Mouse (Mus musculus) limb, embryonic 12.5 days (tissue): Measurements from ENCODE around the gene Capg. TPM values are rescaled to one million over a fixed set of nuclear protein-coding genes. Genes with fewer than 3 reads are reported as not detected.

Experiments
- ATAC-seq: fragments of 200-750 bp; cut with Nextera tagmentation; 2 replicates; pipeline ENCODE4 v1.8.0; 2017; ENCODE audit warnings: low read depth, moderate TSS enrichment; ENCODE audit not compliant: insufficient number of reproducible peaks, insufficient read depth, low FRiP score, low TSS enrichment
- H3K27ac ChIP-seq: fragments of 300-500 bp; sonication (generic); 2 replicates; pipeline ENCODE4 v1.5.1; 2016; ENCODE audit warnings: mild to moderate bottlenecking, moderate library complexity
- H3K27me3 ChIP-seq: fragments of 300-500 bp; sonication (generic); 2 replicates; pipeline ENCODE4 v1.6.1; 2016; ENCODE audit warnings: mild to moderate bottlenecking, moderate library complexity
- H3K36me3 ChIP-seq: fragments of 300-500 bp; sonication (generic); 2 replicates; pipeline ENCODE4 v1.6.1; 2016; ENCODE audit warnings: mild to moderate bottlenecking, moderate library complexity
- H3K4me1 ChIP-seq: fragments of 300-500 bp; sonication (generic); replicated peaks from 2 replicates; pipeline ENCODE4 v1.6.1; 2016
- H3K4me2 ChIP-seq: fragments of 300-500 bp; sonication (generic); 2 replicates; pipeline ENCODE4 v1.6.1; 2016; ENCODE audit warnings: mild to moderate bottlenecking, moderate library complexity
- H3K4me3 ChIP-seq: fragments of 300-500 bp; sonication (generic); replicated peaks from 2 replicates; pipeline ENCODE4 v1.5.1; 2016; ENCODE audit warnings: mild to moderate bottlenecking
- H3K9ac ChIP-seq: fragments of 300-500 bp; sonication (generic); replicated peaks from 2 replicates; pipeline ENCODE4 v1.6.1; 2016; ENCODE audit warnings: mild to moderate bottlenecking, moderate library complexity
- H3K9me3 ChIP-seq: fragments of 300-500 bp; sonication (generic); 2 replicates; pipeline ENCODE4 v1.6.1; 2016; ENCODE audit warnings: mild to moderate bottlenecking, moderate library complexity
- WGBS: fragments of 180-500 bp; shearing (Covaris S2); methylation state at CpG from one replicate; pipeline ENCODE4 v1.1.7; 2016; 5-methylcytosine and 5-hydroxymethylcytosine counted together
- polyA plus RNA-seq: library from polyadenylated mRNA; unstranded; fragments of >200 nt; fragmentation: Nextera tagmentation; extraction: Ambion mirVana; gene quantifications from 2 replicates; pipeline ENCODE4 v1.2.1, GENCODE M21; 2016

Gene Capg
- polyA plus RNA-seq, 1 experiment from 2014 or later = 27.4 TPM

DNA sequence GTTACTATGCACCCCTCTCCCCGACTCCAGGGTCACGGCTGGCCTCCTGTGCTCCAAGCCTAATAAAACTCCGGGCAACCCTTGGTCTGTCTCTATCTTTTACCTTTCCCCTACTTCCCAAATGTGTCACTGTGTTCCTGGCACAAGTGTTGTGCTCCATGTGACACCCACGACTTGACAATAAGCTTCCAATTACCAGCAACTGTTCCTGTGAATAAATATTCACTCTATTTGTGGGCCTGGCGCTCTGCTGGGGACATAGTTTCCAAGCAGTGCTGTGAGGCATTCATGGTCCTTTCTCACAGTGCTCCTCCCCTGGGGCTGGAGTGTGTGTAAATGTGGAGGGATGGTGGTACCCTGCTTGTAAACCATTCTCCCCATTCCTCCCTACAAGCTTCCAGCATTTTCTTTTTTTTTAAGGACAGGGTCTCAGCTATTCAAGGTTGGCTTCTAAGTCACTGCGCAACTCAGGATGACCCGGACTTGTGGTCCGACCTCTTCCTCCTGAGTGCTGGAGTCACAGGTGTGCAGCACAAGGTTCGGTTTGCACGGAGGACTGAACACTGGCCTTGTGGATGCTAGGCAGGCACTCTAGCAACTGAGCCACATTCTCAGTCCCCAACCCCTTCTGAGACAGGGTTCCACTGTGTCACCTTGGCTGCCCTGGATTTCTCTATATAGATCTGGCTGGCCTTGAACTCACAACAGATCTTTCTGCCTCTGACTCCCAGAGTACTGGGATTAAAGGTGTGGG lies 26.6 kb downstream of the Capg start:
- H3K9me3 ChIP-seq = no peaks in the 10 kb centered on the region

DNA sequence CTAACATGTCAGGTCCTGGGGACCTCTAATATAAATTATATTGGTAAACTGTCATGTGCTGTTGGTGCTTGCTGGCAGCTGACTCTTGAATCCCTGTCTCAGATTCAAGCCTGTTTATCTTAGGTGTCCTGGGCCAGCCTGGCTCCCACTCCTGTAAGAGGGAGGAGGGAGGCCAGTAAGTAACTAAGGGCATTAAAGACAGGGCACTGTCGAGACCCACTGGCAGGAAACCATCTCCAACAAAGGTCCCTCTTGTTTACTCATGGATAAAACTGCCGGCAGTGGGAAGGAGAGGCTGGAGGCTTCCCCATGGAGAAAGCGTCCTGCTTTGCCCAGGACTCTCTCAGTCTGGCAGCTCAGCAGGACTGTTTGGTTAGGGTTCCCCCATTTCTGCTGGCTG lies 27.6 kb downstream of the Capg start:
- H3K27ac ChIP-seq = no peak overlapping the region
- H3K27me3 ChIP-seq = no peaks in the 10 kb centered on the region; the same call in 1 of the 2 replicates
- no peak overlapping the region for H3K4me2 ChIP-seq
- H3K4me1 ChIP-seq = no peaks in the 10 kb centered on the region
- no peak overlapping the region for H3K9ac ChIP-seq
- WGBS = 54% methylated on average over 3 of the region's 3 CpGs
- H3K9me3 ChIP-seq = no peaks in the 10 kb centered on the region
- peaks cover 33% of the 10 kb centered on the region for H3K36me3 ChIP-seq
- ATAC-seq = no peak
- H3K4me3 ChIP-seq = no peak overlapping the region

More for the DNA sequence above, 26.6 kb downstream of the Capg start:
- Histone ChIP-seq H3K4me2 (no peak overlapping the region), H3K4me3 (no peak overlapping the region), H3K4me1 (no peaks in the 10 kb centered on the region), H3K9ac (no peak overlapping the region), H3K36me3 (peaks cover 26% of the 10 kb centered on the region), H3K27ac (no peak overlapping the region), H3K27me3 (no peaks in the 10 kb centered on the region; the same call in 1 of the 2 replicates)
- WGBS = 80% methylated on average over 10 of the region's 10 CpGs
- no peak for ATAC-seq

DNA sequence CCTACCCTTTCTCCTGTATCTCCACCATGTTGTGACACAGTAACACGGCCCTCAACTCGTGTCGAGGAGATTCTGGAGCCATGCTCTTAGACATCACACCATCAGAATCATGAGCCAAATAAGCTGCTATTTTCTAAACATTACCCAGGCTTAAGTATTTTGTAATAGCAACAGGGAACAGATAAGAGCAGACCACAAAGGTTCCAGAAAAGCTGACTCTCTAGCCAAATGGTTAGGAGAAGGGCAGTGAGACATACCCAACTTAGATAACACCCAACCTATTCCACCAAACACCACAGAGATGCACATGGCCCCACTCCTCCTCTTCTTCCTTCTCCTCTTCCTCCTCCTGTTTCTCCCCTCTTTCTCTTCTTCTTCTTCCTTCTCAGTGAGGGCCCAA lies 31.9 kb downstream of the Capg start:
- Histone ChIP-seq H3K36me3 (peaks cover 34% of the 10 kb centered on the region), H3K4me1 (no peaks in the 10 kb centered on the region), H3K4me3 (no peak overlapping the region), H3K27me3 (no peaks in the 10 kb centered on the region), H3K4me2 (no peak overlapping the region), H3K9me3 (no peaks in the 10 kb centered on the region), H3K9ac (no peak overlapping the region), H3K27ac (no peak overlapping the region)
- 93% methylated on average over 3 of the region's 3 CpGs for WGBS
- no peak for ATAC-seq

DNA sequence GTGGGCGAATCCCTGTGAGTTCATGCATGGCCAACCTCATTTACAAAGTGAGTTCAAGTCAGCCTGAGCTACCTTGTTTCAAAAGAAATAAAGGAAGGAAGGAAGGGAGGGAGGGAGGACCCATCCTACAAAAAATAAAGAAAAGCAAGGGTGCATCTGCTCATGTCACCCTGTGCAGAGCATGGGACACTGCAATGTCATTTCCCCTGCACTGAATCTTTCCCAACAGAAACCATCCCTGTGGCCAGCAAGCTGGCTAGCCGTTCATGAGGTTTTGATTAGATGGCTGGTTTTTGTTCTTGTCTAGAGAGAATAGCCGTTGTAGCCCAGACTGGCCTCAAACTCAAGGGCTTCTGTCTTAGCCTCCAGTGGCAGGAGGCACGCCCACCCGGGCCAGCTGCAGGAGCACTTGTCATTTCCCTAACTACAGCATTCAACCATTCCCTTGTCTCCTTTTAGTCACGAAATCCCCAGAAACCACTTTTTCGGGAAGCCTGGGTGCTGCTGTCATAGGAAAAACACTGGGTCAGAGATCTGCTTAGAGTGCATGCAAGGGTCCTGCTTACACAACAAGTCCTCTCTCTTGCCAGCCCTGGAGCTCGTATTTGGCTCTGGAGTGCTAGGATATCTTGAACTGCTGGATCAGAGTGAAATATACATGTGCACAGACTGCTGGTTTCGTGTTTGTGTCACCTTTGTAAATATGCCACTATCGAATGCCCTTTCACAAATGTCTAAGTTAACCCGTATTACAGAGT lies 37.6 kb downstream of the Capg start:
- H3K4me3 ChIP-seq = no peak overlapping the region
- H3K27me3 ChIP-seq = no peaks in the 10 kb centered on the region
- H3K36me3 ChIP-seq = peaks cover 33% of the 10 kb centered on the region
- no peak overlapping the region for H3K27ac ChIP-seq
- H3K9me3 ChIP-seq = no peaks in the 10 kb centered on the region
- H3K4me1 ChIP-seq = no peaks in the 10 kb centered on the region
- H3K4me2 ChIP-seq = no peak overlapping the region
- H3K9ac ChIP-seq = no peak overlapping the region
- no peak for ATAC-seq
- 75% methylated on average over 11 of the region's 11 CpGs for WGBS

DNA sequence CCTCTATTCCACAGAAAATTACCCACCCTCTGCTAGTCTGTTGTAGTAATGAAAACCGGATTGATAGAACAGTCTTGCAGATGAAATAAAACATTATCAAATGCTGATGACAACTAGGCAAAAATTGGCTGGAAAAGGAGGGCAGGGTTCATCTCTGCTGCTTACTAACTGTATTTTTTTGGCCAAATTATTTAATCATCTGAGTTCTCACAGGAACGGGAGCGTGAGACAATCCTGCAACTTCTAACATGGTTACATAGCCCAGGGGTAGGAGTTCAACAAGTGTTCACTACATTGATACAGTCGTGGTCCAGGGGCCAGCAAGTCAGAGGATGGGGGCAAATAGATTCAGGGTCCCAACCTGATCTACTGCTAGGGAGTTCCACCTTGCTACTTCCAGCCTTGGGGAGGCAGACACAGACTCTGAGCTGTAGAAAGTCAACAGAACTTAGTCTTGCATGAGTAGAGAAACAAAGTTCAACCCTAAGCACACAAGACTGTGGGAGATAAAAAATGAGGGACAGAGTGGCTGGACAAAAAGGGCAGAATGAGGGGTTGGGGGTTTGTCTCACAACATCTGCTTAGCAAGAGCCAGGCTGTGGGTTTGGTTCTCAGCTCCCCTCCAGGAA lies 39.1 kb downstream of the Capg start:
- Histone ChIP-seq H3K4me2 (no peak overlapping the region), H3K27ac (no peak overlapping the region), H3K4me3 (no peak overlapping the region), H3K9ac (no peak overlapping the region), H3K27me3 (no peaks in the 10 kb centered on the region), H3K36me3 (peaks cover 31% of the 10 kb centered on the region), H3K9me3 (no peaks in the 10 kb centered on the region), H3K4me1 (no peaks in the 10 kb centered on the region)
- ATAC-seq = no peak
- 85% methylated on average over 4 of the region's 4 CpGs for WGBS

DNA sequence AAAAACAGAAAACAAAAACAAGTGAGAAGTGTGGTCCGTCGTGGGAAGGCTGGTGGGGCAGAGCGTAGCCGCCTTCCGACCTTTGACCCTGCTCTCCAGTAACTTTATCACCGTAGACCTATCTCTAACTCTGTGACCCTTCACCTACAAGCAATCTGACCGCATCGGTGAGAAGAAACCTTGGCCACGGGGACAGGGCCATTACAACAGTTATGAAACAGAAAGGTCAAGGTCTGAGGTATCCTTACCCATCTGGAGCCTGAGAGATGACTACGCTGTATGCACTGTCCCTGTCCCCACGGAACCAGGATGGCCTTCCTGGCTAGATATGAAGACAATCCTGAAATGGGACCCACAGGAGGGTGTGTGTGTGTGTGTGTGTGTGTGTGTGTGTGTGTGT lies 40.0 kb downstream of the Capg start:
- Histone ChIP-seq H3K4me3 (no peak overlapping the region), H3K9me3 (no peaks in the 10 kb centered on the region), H3K4me2 (no peak overlapping the region), H3K9ac (no peak overlapping the region), H3K4me1 (no peaks in the 10 kb centered on the region), H3K27ac (no peak overlapping the region), H3K36me3 (peaks cover 31% of the 10 kb centered on the region), H3K27me3 (no peaks in the 10 kb centered on the region)
- WGBS = 90% methylated on average over 11 of the region's 11 CpGs
- ATAC-seq = no peak

DNA sequence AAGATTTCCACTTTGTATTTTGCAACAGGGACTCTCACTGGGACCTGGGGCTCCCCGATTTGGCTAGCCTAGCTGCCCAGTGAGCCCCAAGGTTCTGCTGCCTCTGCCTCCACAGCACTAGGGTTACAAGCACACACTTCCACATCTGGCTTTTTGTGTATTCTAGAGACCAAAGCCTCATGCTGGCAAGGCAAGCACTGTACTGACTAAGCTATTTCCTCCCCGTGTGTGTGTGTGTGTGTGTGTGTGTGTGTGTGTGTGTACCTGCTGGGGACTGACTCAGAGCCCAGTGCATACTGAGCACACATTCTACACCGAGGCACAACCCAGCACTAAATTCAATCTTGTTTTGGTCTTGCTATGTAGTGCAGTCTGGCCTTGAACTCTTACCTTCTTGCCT lies 42.5 kb downstream of the Capg start:
- Histone ChIP-seq H3K9me3 (no peaks in the 10 kb centered on the region), H3K27ac (no peak overlapping the region), H3K4me2 (no peak overlapping the region), H3K27me3 (no peaks in the 10 kb centered on the region), H3K9ac (no peak overlapping the region), H3K36me3 (peaks cover 24% of the 10 kb centered on the region), H3K4me3 (no peak overlapping the region), H3K4me1 (no peaks in the 10 kb centered on the region)
- 82% methylated on average over 3 of the region's 3 CpGs for WGBS
- ATAC-seq = no peak

DNA sequence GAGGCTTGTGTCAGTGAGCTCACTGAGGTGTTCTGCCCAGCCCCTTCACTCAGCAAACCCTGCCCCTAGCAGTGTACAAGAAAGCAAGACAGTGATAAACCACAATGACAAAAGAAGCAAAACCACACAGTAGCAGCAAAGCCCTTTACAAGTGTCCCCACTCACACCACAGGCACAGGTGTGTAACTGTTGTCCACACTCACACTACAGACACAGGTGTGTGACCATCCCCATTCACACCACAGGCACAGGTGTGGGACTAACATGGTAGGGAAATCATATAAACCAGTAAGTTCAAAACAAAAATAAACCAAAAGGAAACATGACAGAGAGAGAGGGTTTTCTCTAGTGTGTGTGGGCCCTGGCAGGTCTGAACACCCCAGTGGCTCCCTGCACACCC lies 44.1 kb downstream of the Capg start:
- Histone ChIP-seq H3K27me3 (no peaks in the 10 kb centered on the region), H3K4me2 (no peak overlapping the region), H3K9ac (no peak overlapping the region), H3K4me3 (no peak overlapping the region), H3K4me1 (no peaks in the 10 kb centered on the region), H3K36me3 (peaks cover 24% of the 10 kb centered on the region), H3K27ac (no peak overlapping the region), H3K9me3 (no peaks in the 10 kb centered on the region)
- no peak for ATAC-seq

DNA sequence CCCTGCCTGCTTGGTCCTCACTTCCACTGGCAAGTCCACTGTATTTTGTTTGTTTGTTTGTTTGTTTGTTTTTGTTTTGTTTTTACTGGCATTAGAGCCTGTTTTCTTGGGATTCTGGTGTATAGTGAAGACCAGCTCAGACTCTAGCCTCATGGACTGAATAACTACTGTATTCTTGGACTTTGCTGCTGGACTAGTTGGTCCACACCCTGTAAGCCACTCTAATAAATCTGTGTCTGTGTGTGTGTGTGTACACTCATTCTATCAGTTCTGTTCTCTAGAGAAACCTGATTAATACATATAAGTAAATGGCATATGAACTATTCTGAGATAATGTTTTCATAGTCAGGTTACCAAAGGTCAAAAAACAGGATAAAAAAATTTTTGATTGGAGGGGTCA lies 45.9 kb downstream of the Capg start:
- H3K27ac ChIP-seq = no peak overlapping the region
- H3K9me3 ChIP-seq = no peaks in the 10 kb centered on the region
- H3K9ac ChIP-seq = no peak overlapping the region
- ATAC-seq = no peak
- peaks cover 15% of the 10 kb centered on the region for H3K36me3 ChIP-seq
- no peaks in the 10 kb centered on the region for H3K4me1 ChIP-seq
- no peaks in the 10 kb centered on the region for H3K27me3 ChIP-seq
- H3K4me3 ChIP-seq = no peak overlapping the region
- H3K4me2 ChIP-seq = no peak overlapping the region

DNA sequence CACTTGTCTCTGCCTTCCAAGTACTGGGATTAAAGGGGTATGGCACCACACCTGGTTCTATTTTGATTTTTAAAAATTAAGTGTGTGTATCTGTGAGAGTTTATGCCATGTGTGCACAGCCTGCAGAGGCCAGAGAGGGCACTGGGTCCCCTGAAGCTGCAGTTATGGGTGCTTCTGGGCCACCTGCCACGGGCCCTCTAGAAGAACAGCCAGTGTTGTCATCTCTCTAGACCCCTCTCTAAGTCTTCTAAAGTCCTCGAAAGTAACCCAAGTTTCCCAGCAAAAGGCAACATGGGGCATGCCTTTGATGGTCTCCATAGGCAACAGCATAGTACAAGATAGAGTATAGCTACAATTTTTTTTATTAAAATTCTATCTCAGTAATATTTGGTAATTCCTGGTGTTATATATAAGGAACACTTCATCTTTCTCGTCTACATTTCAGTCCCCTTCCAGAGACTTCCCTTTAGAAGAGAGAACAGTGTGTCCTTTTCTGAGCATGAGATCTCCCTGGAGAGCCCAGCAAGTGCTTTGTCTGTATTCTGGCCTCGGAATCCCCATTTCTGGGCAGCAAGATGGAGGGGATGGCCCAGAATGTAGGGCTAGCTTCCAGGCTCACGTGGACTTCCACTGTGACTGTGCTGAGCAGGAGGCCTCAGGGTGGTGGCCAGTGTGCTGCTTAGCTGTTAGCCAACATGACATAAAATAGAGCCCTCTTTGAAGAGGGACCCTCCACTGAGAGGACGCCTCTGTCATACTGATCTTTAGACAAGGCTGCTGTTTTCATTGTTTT lies 49.0 kb downstream of the Capg start:
- no peak for ATAC-seq

DNA sequence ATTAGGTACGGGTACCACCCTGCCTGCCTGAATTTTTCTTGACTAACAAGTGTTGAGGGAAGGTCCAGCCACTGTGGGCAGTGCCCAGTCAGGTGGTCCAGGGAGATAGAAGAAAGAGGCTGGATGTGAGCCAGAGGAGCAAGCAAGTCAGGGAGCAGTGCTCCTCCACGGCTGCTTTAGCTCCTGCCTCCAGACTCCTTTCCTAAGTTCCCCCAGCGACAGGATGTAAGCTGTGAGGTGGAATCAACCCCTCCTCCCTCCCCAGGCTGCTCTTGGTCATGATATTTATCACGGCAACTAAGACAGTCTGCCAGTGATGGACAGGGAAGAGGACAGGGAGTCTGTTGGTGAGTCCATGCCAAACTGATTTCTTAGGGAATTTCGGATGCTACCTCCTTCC lies 49.7 kb downstream of the Capg start:
- H3K36me3 ChIP-seq = no peaks in the 10 kb centered on the region
- no peak overlapping the region for H3K4me2 ChIP-seq
- ATAC-seq = no peak
- no peak overlapping the region for H3K4me3 ChIP-seq
- no peak overlapping the region for H3K27ac ChIP-seq
- peaks cover 13% of the 10 kb centered on the region for H3K4me1 ChIP-seq
- no peaks in the 10 kb centered on the region for H3K9me3 ChIP-seq
- H3K27me3 ChIP-seq = no peaks in the 10 kb centered on the region
- 69% methylated on average over 5 of the region's 5 CpGs for WGBS
- H3K9ac ChIP-seq = no peak overlapping the region

More for the DNA sequence above, 49.0 kb downstream of the Capg start:
- Histone ChIP-seq H3K9me3 (no peaks in the 10 kb centered on the region), H3K9ac (no peak overlapping the region), H3K27ac (no peak overlapping the region), H3K36me3 (no peaks in the 10 kb centered on the region), H3K4me2 (no peak overlapping the region), H3K4me1 (peaks cover 10% of the 10 kb centered on the region), H3K27me3 (no peaks in the 10 kb centered on the region), H3K4me3 (no peak overlapping the region)
- 81% methylated on average over 6 of the region's 6 CpGs for WGBS
